Mouse (Mus musculus): Measurements from ENCODE around the gene Muc15. TPM values are rescaled to one million over a fixed set of nuclear protein-coding genes. Genes with fewer than 3 reads are reported as not detected.

Gene Muc15
- total and polyA plus RNA-seq, 3 experiments = not detected

DNA sequence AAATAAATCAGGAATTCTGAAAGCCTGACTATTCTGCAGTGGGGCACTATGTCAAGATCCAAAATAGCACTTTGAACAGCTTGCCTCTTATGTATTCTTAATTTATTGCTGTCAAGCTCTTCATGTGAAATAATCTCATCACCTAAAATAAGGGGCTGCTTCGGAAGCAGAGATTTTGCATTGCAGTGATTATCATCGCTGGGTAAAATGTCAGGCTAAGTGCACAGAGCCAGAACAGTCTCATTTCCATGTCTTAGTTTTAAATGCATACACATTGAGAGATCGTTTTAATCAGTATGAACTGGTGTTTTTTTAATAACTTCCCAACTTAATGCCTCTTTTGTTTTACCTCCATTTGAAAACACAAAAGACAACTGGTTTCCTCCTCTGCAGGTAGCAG is 66.3 kb downstream of the Muc15 start:
- Histone ChIP-seq H3K9ac (ENCODE audit: low read depth, low read length) (no peak overlapping the region), H3K79me2 (replicated peaks; ENCODE audit: control insufficient read depth, insufficient read depth, low read length) (no peaks in the 10 kb centered on the region), H3K27me3 (ENCODE audit: control insufficient read depth, insufficient read depth, low read length) (no peaks in the 10 kb centered on the region), H3K27ac (no peak overlapping the region), H3K4me3 (no peak overlapping the region), H3K36me3 (ENCODE audit: control insufficient read depth, insufficient read depth, low read length) (no peaks in the 10 kb centered on the region), H3K4me1 (ENCODE audit: control insufficient read depth, insufficient read depth, low read length) (no peaks in the 10 kb centered on the region)
- no peak for DNase-seq
- TF ChIP-seq EP300 (IDR thresholded peaks at IDR 0.05; ENCODE audit: insufficient read depth, low read depth, low read length) = no peak
- intact Hi-C loops (cut with DNase I) = no loop called here
- 72% methylated on average over 3 of the region's 3 CpGs for WGBS

Other genes with a start within 250 kb of the Muc15 start
- gene Slc5a12, start 124.0 kb upstream of the Muc15 start, total RNA-seq (2021) = not detected
- not detected in 2 replicates for gene Slc5a12, start 124.0 kb upstream of the Muc15 start, polyA plus RNA-seq (2012; rRNA removed)
- gene Ano3, start 229.6 kb downstream of the Muc15 start, total RNA-seq (2021) = under 1 TPM; 0.03 to 0.14 TPM
- 0.02 and 0.15 TPM in 2 replicates for gene Ano3, start 229.6 kb downstream of the Muc15 start, polyA plus RNA-seq (2012; rRNA removed)